Comparison of ENCODE assay signal across 8 mouse cellular contexts in genomic region chr6:134981231-134982062, GRCm38 (mm10). TPM values are rescaled to one million over a fixed set of nuclear protein-coding genes. Genes with fewer than 3 reads are reported as not detected.
A peak's percentile ranks its signal among the peaks of the same experiment; 100 is the strongest.
DNase-seq lines count a peak whose midpoint lies in the region; ATAC-seq and TF ChIP-seq lines count a peak whose summit lies in the region.

Gene Apold1, plus strand, starts transcription at chr6:134981718.

- H3K9ac ChIP-seq in heart, embryonic 14.5 days (ENCODE audit: low read length), result peak within 1 kb of the TSS; percentile 77
- no peak within 1 kb of the TSS for H3K9ac ChIP-seq in kidney, embryonic 16.5 days (replicated peaks; ENCODE audit: low read length)

- peak within 1 kb of the TSS; percentile 82 for H3K4me2 ChIP-seq in heart, embryonic 14.5 days (ENCODE audit: low read length)
- H3K4me2 ChIP-seq in kidney, embryonic 16.5 days (replicated peaks; ENCODE audit: low read depth, low read length), result peak within 1 kb of the TSS; percentile 90

- TF ChIP-seq CTCF in G1E (IDR thresholded peaks at IDR 0.05; ENCODE audit: low read depth, low read length), result no peak

- no peak for ATAC-seq in G1E (ENCODE audit: extremely low read depth, insufficient number of reproducible peaks, low FRiP score, poor library complexity, severe bottlenecking)
- ATAC-seq in common myeloid progenitor, adult 5-6 weeks (replicated peaks; ENCODE audit: low read depth, poor library complexity, severe bottlenecking), result peak; percentile 31
- ATAC-seq in heart, embryonic 14.5 days (ENCODE audit: insufficient number of reproducible peaks, insufficient read depth, low FRiP score, low read depth), result peak; percentile 49; the same call in 1 of the 2 replicates
- no peak for ATAC-seq in kidney, embryonic 16.5 days (ENCODE audit: low FRiP score, low TSS enrichment)

- WGBS in heart, embryonic 14.5 days, result 45% methylated on average over 22 of the region's 22 CpGs
- WGBS in kidney, embryonic 16.5 days, result 47% methylated on average over 22 of the region's 22 CpGs

- no peaks in the 10 kb centered on the region for H3K9me3 ChIP-seq in G1E (replicated peaks)
- H3K9me3 ChIP-seq in heart, embryonic 14.5 days (ENCODE audit: control insufficient read depth, low read length), result no peaks in the 10 kb centered on the region
- H3K9me3 ChIP-seq in kidney, embryonic 16.5 days (ENCODE audit: low read length), result no peaks in the 10 kb centered on the region

- no peaks in the 10 kb centered on the region for H3K27me3 ChIP-seq in G1E (ENCODE audit: insufficient read depth, low read length)
- H3K27me3 ChIP-seq in heart, embryonic 14.5 days (ENCODE audit: control insufficient read depth, insufficient read depth, low read length), result 0 out of 2 replicates have a peak, but pooled peaks cover 5% of the 10 kb centered on the region
- no peaks in the 10 kb centered on the region; the same call in 1 of the 2 replicates for H3K27me3 ChIP-seq in kidney, embryonic 16.5 days (ENCODE audit: insufficient read depth, low read length)
- H3K27me3 ChIP-seq in splenic B cell, adult 2 months (ENCODE audit: control insufficient read depth, insufficient read depth, low read length, poor library complexity, severe bottlenecking), result no peaks in the 10 kb centered on the region

- H3K27ac ChIP-seq in heart, embryonic 14.5 days (replicated peaks in 1 of 2; ENCODE audit: control insufficient read depth in 1 of 2, insufficient read depth in 1 of 2, low read depth in 2 of 2, low read length in 2 of 2), result peak within 1 kb of the TSS; percentile 68 to 74
- H3K27ac ChIP-seq in kidney, embryonic 16.5 days (ENCODE audit: low read length), result peak within 1 kb of the TSS; percentile 65

- peak; percentile 28 for DNase-seq in G1E (ENCODE audit: low spot score)
- peak; percentile 64 for DNase-seq in lung, postnatal 25 days (ENCODE audit: low spot score)
- peak; percentile 75 for DNase-seq in splenic B cell, adult 2 months (ENCODE audit: low read depth, low spot score)
- DNase-seq in urinary bladder, adult 2 months (ENCODE audit: low spot score), result no peak
- no peak for DNase-seq in urinary bladder, adult 18-20 months (ENCODE audit: low spot score in 2 of 2)

- H3K4me1 ChIP-seq in G1E (ENCODE audit: insufficient read depth, low read depth, low read length), result peaks cover 67% of the 10 kb centered on the region
- H3K4me1 ChIP-seq in heart, embryonic 14.5 days (ENCODE audit: control insufficient read depth in 2 of 2, insufficient read depth in 2 of 2, low read length in 2 of 2), result peaks cover 8 to 10% of the 10 kb centered on the region in 2 experiments; a peak in 3 of 4 replicates
- peaks cover 14% of the 10 kb centered on the region for H3K4me1 ChIP-seq in kidney, embryonic 16.5 days (ENCODE audit: insufficient read depth, low read length)

- no peak within 1 kb of the TSS; the same call in 1 of the 2 replicates for H3K4me3 ChIP-seq in G1E (ENCODE audit: low read depth, low read length)
- peak within 1 kb of the TSS; percentile 34 to 67 for H3K4me3 ChIP-seq in heart, embryonic 14.5 days (ENCODE audit: control insufficient read depth in 1 of 2, insufficient read depth in 1 of 2, low read depth in 1 of 2, low read length in 2 of 2)
- peak within 1 kb of the TSS; percentile 3 for H3K4me3 ChIP-seq in kidney, embryonic 16.5 days (ENCODE audit: low read length)

- H3K36me3 ChIP-seq in G1E (replicated peaks), result no peaks in the 10 kb centered on the region
- no peaks in the 10 kb centered on the region for H3K36me3 ChIP-seq in heart, embryonic 14.5 days (ENCODE audit: control insufficient read depth, insufficient read depth, low read length)
- H3K36me3 ChIP-seq in kidney, embryonic 16.5 days (ENCODE audit: insufficient read depth, low read length), result no peaks in the 10 kb centered on the region
- no peaks in the 10 kb centered on the region for H3K36me3 ChIP-seq in splenic B cell, adult 2 months (ENCODE audit: control insufficient read depth, insufficient read depth, low read length, poor library complexity, severe bottlenecking)

RNA-seq across cellular contexts. Expression of gene Apold1, which starts in this region (rescaled TPM):
- 0.83 and 1.5 TPM in 2 replicates for total RNA-seq in G1E (2014; fragmentation: Nextera tagmentation)
- total RNA-seq in G1E (2017), result 0.98 and 0.99 TPM in 2 replicates
- 0.16 and 0.19 TPM in 2 replicates for polyA plus RNA-seq in G1E (2012)
- total RNA-seq in common myeloid progenitor, adult 5-6 weeks (2017), result 0.39 and 0.64 TPM in 2 replicates
- 8.6 and 9.1 TPM in 2 replicates for polyA plus RNA-seq in heart, embryonic 14.5 days (2014; fragmentation: Nextera tagmentation; extraction: Ambion mirVana)
- 3.7 and 4.4 TPM in 2 replicates for polyA plus RNA-seq in kidney, embryonic 16.5 days (2015; fragmentation: Nextera tagmentation; extraction: Ambion mirVana)
- 1.9 TPM in 2 replicates for polyA plus RNA-seq in urinary bladder, adult 2 months (2012; rRNA removed)

Comparison
In these comparisons a context has a peak if more than half of its experiments do, and no peak if none do; other contexts are left out.
1. Peak in ATAC-seq in common myeloid progenitor, adult 5-6 weeks; RNA of the gene not detected or under 1 TPM.
2. DNase-seq: peak in G1E (single experiment), lung, postnatal 25 days (single experiment) and splenic B cell, adult 2 months (single experiment); none in urinary bladder, adult 2 months (single experiment) and urinary bladder, adult 18-20 months (0 of 2).